Mouse (Mus musculus) bone marrow macrophage, adult 2 months (primary cell): ENCODE results near the gene Lpar3. TPM values are rescaled to one million over a fixed set of nuclear protein-coding genes. Genes with fewer than 3 reads are reported as not detected.
"Not testable (repeated sequence)": the region's sequence is repeated elsewhere in the genome, so short reads cannot be mapped to it uniquely, and the experiment has no call there.

Source experiments
- H3K27ac ChIP-seq: 2 replicates; pipeline ENCODE4 v1.5.1; 2012; ENCODE audit warnings: low read depth, low read length; ENCODE audit not compliant: insufficient read depth
- H3K4me1 ChIP-seq: 2 replicates; pipeline ENCODE4 v1.6.1; 2012; ENCODE audit warnings: low read length; ENCODE audit not compliant: control insufficient read depth, insufficient read depth
- H3K4me3 ChIP-seq: 2 replicates; pipeline ENCODE4 v1.5.1; 2012; ENCODE audit warnings: mild to moderate bottlenecking, low read length, moderate library complexity; ENCODE audit not compliant: insufficient read depth
- CTCF ChIP-seq: IDR thresholded peaks from 2 replicates; pipeline ENCODE4 v1.5.1; 2012; ENCODE audit warnings: low read depth, mild to moderate bottlenecking, low read length, moderate library complexity
- POLR2A ChIP-seq: IDR thresholded peaks from 2 replicates; pipeline ENCODE4 v1.6.1; 2012; ENCODE audit warnings: mild to moderate bottlenecking, low read depth, low read length, borderline replicate concordance
- polyA plus RNA-seq: library from polyadenylated mRNA; stranded (reverse); fragments of >200 nt; gene quantifications from 2 replicates; pipeline ENCODE4 v1.2.4, GENCODE M21; 2012; ENCODE audit not compliant: missing spikeins, insufficient read depth, insufficient read length

Lpar3 gene
- polyA plus RNA-seq, 1 experiment: not detected

DNA sequence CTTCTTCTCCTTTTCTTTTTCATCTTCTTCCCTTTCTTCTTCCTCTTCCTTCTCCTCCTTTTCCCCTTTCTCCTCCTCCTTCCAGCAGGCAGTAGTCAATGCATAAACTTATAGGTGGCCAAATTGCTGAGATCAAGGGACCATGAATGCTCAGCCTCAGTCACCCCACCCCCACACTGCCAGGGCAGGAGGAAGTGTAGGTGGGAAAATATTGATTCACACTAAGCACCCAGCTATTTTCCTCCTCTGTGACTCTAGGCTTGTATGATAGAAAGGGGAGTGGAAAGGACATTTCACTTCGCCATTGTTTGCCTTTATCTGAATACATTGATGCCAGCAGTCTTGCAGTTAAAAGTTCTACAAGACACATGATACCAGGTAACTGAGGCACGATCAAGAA lies 13.3 kb upstream of the Lpar3 start:
- H3K27ac ChIP-seq: no peak overlapping the region
- peaks cover 7% of the 10 kb centered on the region for H3K4me1 ChIP-seq
- no peak for TF ChIP-seq CTCF
- TF ChIP-seq POLR2A: no peak
- H3K4me3 ChIP-seq: no peak overlapping the region

DNA sequence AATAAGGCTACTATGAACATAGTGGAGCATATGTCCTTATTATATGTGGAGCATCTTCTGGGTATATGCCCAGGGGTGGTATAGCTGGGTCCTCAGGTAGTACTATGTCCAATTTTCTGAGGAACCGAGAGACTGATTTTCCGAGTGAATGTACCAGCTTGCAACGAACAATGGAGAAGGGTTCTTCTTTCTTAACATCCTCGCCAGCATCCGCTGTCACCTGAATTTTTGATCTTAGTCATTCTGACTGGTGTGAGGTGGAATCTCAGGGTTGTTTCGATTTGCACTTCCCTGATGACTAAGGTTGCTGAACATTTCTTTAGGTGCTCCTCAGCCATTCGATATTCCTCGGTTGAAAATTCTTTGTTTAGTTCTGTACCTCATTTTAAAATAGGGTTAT lies 11.0 kb upstream of the Lpar3 start:
- H3K4me1 ChIP-seq: peaks cover 10% of the 10 kb centered on the region
- H3K4me3 ChIP-seq, H3K27ac ChIP-seq: not testable (repeated sequence)

DNA sequence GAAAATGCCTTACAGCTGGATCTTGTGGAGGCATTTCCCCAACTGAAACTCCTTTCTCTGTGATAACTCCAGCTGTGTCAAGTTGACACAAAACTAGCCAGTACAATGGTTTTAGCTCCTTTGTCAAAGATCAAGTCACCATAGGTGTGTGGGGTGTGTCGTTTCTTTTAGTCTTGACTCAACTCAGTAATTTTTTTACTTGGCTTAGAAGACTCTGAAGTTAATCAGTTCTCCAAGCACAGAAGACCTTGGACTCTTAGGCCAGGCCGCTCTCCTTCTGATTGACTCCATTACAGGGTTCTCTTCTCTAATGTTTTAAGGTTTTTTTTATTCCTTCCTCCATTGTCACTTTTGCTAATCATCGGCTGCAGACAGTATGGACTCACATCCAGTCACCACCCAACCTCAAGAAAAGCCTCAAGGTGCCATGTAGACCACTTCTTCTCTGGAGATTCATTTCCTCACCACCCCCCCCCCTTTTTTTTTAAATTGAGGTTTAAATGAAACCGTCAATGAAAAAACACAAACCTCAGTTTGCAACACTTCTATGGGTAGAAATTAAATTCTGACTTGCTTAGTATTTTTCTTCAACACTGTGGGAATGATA lies 9.5 kb upstream of the Lpar3 start:
- no peak overlapping the region for H3K4me3 ChIP-seq
- peaks cover 10% of the 10 kb centered on the region for H3K4me1 ChIP-seq
- TF ChIP-seq CTCF (no peak), POLR2A (no peak)

DNA sequence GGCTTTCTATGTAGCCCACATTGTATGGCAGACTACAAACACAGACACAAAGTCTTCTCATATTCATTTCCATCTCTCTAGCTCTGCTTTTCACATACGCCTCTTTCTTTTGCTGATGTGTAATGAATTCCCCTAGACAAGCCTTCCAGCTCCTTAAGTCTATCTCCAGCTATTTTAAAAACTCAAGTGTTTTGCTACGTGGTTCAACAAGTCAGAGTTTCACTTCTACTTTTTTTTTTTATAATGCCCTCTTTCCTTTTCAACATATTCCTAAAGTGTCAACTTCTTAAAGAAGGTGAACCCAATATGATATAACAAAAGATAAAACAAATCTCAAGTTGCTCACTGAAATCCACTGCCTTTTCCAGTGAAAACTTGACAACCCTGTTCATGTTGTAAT lies 8.8 kb upstream of the Lpar3 start:
- no peak overlapping the region for H3K4me3 ChIP-seq
- no peak overlapping the region for H3K27ac ChIP-seq
- TF ChIP-seq POLR2A: no peak
- no peak for TF ChIP-seq CTCF
- peaks cover 10% of the 10 kb centered on the region for H3K4me1 ChIP-seq

More for the DNA sequence above, 9.5 kb upstream of the Lpar3 start:
- H3K27ac ChIP-seq: no peak overlapping the region

DNA sequence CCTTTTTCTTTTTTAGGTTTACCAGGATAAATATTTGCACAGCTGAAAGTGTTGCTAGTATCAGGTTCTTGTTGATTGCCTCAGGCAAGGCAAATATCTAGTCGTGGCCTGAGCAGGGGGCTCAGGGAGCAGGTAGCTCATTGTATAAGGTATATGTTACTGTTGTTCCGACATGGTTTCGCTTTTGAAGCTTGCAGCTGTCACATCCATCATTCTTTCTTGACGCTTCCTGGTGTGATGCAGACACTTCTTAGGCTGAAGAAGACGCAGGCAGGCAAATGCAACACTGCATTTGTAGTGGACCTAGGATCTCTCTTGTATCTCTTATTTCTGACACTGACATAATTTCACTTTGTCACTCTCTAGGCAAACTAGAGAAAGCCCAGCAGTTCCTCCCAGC lies 7.4 kb upstream of the Lpar3 start:
- no peak for TF ChIP-seq POLR2A
- TF ChIP-seq CTCF: no peak

DNA sequence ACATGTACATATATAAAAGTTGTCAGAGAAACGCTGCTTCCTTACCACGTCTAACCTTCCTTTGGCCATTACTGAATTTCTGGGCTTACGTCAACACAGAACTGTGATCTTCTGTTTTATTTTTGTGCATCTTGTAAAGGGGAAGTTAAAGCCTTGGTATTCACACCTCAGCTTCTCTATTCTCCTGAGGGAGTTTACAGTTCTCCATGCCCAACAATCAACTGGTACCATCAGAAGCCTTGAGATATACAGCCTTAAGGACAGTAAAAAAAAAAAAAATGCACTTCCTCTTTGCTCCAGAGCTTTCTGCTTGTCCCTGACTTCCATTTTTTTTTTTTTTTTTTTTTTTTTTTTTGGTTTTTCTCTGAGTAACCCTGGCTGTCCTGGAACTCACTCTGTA lies 4.2 kb upstream of the Lpar3 start:
- H3K4me1 ChIP-seq: peaks cover 7% of the 10 kb centered on the region
- TF ChIP-seq POLR2A (no peak), CTCF (no peak)
- no peak overlapping the region for H3K4me3 ChIP-seq
- H3K27ac ChIP-seq: no peak overlapping the region

More for the DNA sequence above, 7.4 kb upstream of the Lpar3 start:
- Histone ChIP-seq H3K4me1 (peaks cover 10% of the 10 kb centered on the region), H3K27ac (no peak overlapping the region), H3K4me3 (no peak overlapping the region)

DNA sequence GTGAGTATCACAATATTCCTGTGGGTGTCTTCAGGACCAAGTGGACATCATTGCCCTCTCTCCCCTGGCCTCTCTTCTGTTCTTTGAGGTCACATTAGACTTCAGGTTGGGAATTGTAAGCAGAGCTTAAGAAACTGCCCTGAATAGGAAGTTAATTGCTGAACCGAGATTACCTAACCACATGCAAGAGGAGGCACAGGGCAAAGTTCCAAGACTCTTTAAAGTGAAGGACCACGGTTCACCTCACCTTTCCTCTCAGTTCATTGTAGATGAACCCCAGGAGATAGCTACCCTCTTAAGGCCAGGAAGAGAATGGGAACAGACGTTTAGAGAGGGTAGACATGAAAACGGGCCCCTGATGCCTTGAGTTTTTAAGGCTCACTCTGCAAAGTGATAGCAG lies 3.5 kb downstream of the Lpar3 start:
- Histone ChIP-seq H3K27ac (no peak overlapping the region), H3K4me3 (no peak overlapping the region), H3K4me1 (peaks cover 3% of the 10 kb centered on the region)
- TF ChIP-seq CTCF (no peak), POLR2A (no peak)

DNA sequence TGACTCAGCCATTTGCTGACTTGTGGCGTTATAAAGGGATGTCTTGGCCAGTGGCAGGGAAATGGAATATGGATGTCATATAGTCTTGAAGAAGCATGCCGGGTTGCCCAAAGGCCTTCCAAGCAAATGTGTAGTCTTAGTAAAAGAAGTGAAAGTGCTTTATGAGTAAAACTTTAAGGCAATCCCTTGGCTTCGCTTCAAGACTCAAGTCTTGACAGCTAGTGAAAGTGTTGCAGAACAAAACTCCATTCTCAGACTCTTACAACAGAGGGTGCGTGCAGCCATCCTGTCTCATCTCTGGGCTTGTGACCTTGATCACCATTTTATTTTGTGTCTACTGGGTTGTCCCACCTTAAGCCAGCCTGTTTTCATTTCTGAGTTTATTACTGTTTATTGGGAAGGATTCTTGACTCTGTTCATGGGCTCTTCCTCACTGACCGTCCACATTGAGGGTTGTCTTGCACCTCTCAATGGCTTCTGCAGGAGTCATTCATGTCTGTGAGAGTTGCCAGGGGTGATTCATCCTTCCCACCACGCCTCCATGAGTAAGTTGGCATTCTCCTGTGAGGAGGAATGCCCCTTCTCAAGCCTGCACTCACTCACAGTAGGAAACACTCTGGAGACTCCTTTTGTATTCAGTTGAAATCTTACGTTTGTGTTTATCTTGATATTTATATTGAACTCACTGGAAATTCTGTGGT lies 4.4 kb downstream of the Lpar3 start:
- no peak overlapping the region for H3K4me3 ChIP-seq
- TF ChIP-seq CTCF (no peak), POLR2A (no peak)
- H3K27ac ChIP-seq: no peak overlapping the region
- peaks cover 3% of the 10 kb centered on the region for H3K4me1 ChIP-seq

DNA sequence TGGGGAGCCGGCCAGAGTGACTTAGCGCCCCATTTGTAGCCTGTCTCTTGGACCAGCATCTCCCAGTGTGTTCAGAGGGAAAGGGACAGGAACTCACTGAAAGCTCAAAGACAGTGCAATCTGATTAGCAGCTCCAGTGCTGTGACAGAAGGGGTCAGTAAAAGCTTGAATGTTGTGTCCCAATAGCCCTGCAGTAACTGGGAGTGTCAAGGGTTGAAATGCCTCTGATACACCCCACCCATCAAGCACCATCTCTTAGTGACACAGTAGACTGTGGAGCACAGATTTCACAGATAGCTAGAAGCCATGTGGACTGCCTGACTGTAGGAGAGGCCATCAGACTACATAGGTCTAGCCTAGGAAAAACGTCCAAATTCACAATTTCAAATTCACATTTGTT lies 6.7 kb downstream of the Lpar3 start:
- H3K4me1 ChIP-seq: peaks cover 3% of the 10 kb centered on the region
- TF ChIP-seq CTCF: no peak
- TF ChIP-seq POLR2A: no peak
- H3K4me3 ChIP-seq: no peak overlapping the region
- no peak overlapping the region for H3K27ac ChIP-seq

DNA sequence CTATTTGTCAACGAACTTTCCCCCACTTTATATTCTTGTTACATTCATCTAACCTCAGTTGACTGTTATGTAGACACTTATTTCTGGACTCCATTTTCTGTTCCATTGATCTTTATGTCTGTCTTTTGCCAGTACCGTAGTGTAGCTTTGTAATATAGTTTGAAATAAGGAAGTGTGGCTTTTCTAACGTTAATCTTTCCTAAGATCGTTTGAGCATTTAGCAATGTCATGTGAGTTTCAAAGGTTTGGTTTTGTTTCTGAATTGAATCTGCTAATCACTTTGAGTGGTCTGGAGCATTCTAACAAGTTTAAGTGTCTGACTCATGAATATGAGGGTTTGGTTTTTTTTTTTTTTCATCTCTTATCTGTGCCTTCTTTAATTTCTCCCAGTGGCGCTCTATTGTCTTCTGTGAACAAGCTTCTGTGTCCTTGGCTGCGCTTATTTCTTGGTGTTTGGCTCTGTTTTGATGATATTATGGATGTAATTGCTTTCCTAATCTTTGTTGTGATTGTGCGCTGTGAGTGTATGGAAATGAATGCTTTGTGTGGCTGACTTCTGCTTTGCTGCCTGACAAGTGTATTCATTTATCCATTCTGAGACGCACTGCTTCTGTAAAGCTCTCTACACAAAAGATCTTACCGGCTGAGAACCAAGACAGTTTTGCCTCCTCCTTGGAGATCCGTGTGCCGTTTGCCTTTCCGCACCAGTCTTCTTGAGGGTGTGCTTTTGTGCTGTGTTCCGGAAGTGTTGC lies 8.0 kb downstream of the Lpar3 start:
- no peak overlapping the region for H3K4me3 ChIP-seq
- no peak for TF ChIP-seq POLR2A
- TF ChIP-seq CTCF: no peak
- no peak overlapping the region for H3K27ac ChIP-seq
- peaks cover 3% of the 10 kb centered on the region; the same call in 1 of the 2 replicates for H3K4me1 ChIP-seq
